Mouse (Mus musculus) limb, embryonic 11.5 days (tissue): ENCODE data around the gene Dnajb13. TPM values are rescaled to one million over a fixed set of nuclear protein-coding genes. Genes with fewer than 3 reads are reported as not detected.

Source experiments
- ATAC-seq: fragments of 200-750 bp; cut with Nextera tagmentation; 2 replicates; pipeline ENCODE4 v1.8.0; 2017; ENCODE audit warnings: low read depth; ENCODE audit not compliant: insufficient number of reproducible peaks, low FRiP score, low TSS enrichment
- DNase-seq: peaks from one replicate; pipeline ENCODE4 v3.0.0-alpha.2; 2015; ENCODE audit warnings: low spot score
- H3K27ac ChIP-seq: fragments of 300-500 bp; sonication (generic); replicated peaks from 2 replicates; pipeline ENCODE4 v1.5.1; 2014; ENCODE audit warnings: low read depth, mild to moderate bottlenecking, low read length
- H3K27me3 ChIP-seq: fragments of 300-500 bp; sonication (generic); 2 replicates; pipeline ENCODE4 v1.6.1; 2014; ENCODE audit warnings: mild to moderate bottlenecking, low read length, mixed read lengths; ENCODE audit not compliant: control insufficient read depth, insufficient read depth
- H3K36me3 ChIP-seq: fragments of 300-500 bp; sonication (generic); 2 replicates; pipeline ENCODE4 v1.6.1; 2014; ENCODE audit warnings: mild to moderate bottlenecking, low read length, moderate library complexity, mixed read lengths; ENCODE audit not compliant: control insufficient read depth, insufficient read depth
- H3K4me1 ChIP-seq: fragments of 300-500 bp; sonication (generic); 2 replicates; pipeline ENCODE4 v1.6.1; 2014; ENCODE audit warnings: low read length, mixed read lengths; ENCODE audit not compliant: control insufficient read depth, insufficient read depth
- H3K4me2 ChIP-seq: fragments of 300-500 bp; sonication (generic); 2 replicates; pipeline ENCODE4 v1.6.1; 2014; ENCODE audit warnings: low read depth, mild to moderate bottlenecking, moderate library complexity; ENCODE audit not compliant: severe bottlenecking
- H3K4me3 ChIP-seq: fragments of 300-500 bp; sonication (generic); 2 replicates; pipeline ENCODE4 v1.5.1; 2014; ENCODE audit warnings: low read depth, low read length
- H3K9ac ChIP-seq: fragments of 300-500 bp; sonication (generic); 2 replicates; pipeline ENCODE4 v1.6.1; 2014; ENCODE audit warnings: mild to moderate bottlenecking, low read length
- H3K9me3 ChIP-seq: fragments of 300-500 bp; sonication (generic); 2 replicates; pipeline ENCODE4 v1.6.1; 2016; ENCODE audit warnings: low read length; ENCODE audit not compliant: control insufficient read depth
- WGBS: fragments of 180-500 bp; shearing (Covaris S2); extraction: QIAGEN DNeasy Blood & Tissue Kit; methylation state at CpG from one replicate; pipeline ENCODE4 v1.1.7; 2014; 5-methylcytosine and 5-hydroxymethylcytosine counted together
- polyA plus RNA-seq: library from polyadenylated mRNA; unstranded; fragments of >200 nt; fragmentation: Nextera tagmentation; extraction: Ambion mirVana; gene quantifications from 2 replicates; pipeline ENCODE4 v1.2.1, GENCODE M21; 2014

Dnajb13 gene
- polyA plus RNA-seq, 1 experiment from 2014 or later, result 0.11 TPM

DNA sequence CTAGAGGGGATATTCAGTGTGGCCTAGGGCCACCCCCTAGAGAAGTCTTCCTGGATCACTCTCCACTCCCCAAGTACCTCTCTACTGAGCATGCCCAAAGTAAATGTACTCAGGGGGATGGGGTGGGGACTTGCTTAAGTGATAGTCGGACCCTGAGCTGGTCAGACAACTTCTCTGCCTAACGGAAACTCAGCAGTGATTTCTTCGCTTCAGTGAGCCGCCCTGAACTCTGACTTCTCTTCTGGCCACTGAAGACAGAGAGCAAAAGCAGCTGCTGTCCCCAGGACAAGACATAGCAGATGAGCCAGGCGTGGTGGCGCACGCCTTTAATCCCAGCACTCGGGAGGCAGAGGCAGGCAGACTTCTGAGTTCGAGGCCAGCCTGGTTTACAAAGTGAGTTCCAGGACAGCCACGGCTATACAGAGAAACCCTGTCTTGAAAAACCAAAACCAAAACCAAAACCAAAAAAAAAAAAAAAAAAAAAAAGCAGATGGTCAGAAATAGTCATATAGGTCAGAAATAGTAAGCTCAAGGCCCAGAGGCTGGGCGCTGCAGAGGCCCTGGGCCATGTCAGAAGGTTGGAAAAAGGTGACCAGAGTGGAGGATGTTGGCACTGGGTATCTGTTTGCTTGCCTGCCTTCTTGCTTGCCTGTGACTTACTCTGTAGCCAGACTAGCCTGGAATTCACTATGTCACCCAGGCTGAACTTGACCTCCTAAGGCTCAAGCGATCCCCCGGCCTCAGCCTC is 9.8 kb downstream of the Dnajb13 start:
- Histone ChIP-seq H3K4me3 (no peak overlapping the region), H3K9me3 (no peaks in the 10 kb centered on the region), H3K4me2 (no peak overlapping the region), H3K4me1 (peaks cover 3% of the 10 kb centered on the region; the same call in 1 of the 2 replicates), H3K27me3 (no peaks in the 10 kb centered on the region), H3K9ac (no peak overlapping the region), H3K36me3 (no peaks in the 10 kb centered on the region), H3K27ac (no peak overlapping the region)
- WGBS, result 85% methylated on average over 13 of the region's 13 CpGs
- no peak for DNase-seq
- ATAC-seq, result no peak

DNA sequence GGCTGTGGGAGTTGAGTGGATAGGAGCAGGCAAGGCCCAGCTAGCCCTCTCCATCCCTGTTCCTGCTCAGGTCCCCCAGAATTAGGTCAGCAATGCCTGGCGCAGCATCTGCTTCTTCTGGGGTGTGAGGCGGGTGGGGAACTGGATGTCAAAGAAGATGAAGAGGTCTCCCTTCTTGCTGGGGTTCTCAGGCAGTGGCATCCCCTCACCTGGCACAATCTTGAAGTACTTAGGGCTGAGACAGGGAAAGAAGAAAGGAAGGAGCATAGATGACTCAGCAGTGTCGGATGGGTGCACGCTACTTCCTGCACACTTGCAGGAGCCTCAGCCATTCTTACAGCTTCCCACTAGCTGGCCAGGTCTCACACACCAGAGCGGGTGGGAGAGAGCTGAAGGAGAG is 11.7 kb downstream of the Dnajb13 start:
- Histone ChIP-seq H3K4me1 (no peaks in the 10 kb centered on the region), H3K36me3 (no peaks in the 10 kb centered on the region; the same call in 1 of the 2 replicates), H3K9ac (no peak overlapping the region), H3K9me3 (no peaks in the 10 kb centered on the region), H3K4me2 (no peak overlapping the region), H3K4me3 (no peak overlapping the region), H3K27ac (no peak overlapping the region), H3K27me3 (no peaks in the 10 kb centered on the region)
- DNase-seq (no peak), ATAC-seq (no peak)
- 87% methylated on average over 5 of the region's 5 CpGs for WGBS

DNA sequence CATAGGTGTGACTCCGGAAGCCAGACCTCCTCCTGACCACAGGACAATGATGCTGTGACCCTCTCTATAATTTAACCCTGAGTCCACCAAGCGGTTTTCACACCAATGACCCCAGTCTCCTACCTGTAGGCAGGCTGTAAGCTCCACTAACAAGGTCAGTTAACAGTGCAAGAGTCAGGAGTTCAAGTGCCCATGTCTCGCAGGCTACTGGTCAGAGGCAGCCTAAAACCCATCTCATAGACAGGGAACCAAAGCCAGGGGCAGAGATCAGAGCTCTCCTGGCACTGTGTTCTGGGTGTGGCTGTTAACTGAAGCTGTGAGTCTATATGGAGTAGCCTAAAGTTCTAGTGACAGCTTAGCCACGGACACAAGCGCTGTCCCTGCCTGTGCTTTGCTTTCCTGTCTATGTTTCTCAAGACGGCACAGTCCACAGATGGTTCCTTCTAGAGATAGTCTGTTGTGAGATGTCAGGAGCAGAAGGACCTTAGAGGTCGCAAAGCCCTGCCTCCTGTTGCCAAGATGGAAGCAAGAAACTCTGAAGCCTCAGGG is 12.3 kb downstream of the Dnajb13 start:
- Histone ChIP-seq H3K27me3 (no peaks in the 10 kb centered on the region), H3K4me1 (no peaks in the 10 kb centered on the region), H3K4me2 (no peak overlapping the region), H3K36me3 (no peaks in the 10 kb centered on the region; the same call in 1 of the 2 replicates), H3K27ac (no peak overlapping the region), H3K4me3 (no peak overlapping the region), H3K9me3 (no peaks in the 10 kb centered on the region), H3K9ac (no peak overlapping the region)
- ATAC-seq, result no peak
- 82% methylated on average over 7 of the region's 7 CpGs for WGBS
- DNase-seq, result no peak

DNA sequence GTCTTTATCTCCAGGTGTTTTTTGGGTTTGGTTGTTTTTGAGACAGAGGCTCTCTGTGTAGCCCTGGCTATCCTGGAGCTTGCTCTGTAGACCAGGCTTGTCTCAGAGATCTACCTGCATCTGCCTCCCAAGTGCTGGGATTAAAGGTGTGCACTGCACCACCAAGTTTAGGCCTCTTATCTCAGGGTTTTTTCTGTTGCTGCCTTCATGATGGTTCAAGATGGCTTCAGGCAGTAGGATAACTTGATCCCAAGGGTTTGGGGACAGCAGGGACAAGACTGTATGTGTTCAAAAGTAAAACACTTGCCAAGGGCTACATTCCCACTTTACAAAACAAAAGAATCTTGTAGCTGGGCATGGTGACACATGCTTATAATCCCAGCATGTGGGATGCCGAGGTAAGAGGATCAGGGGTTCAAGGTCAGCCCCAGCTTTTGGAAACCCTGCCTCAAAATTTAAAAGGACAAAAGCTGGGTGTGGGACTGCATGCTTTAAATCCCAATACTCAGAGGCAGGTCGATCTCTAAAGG is 12.9 kb downstream of the Dnajb13 start:
- peaks cover 2% of the 10 kb centered on the region; the same call in 1 of the 2 replicates for H3K36me3 ChIP-seq
- no peaks in the 10 kb centered on the region for H3K9me3 ChIP-seq
- no peak overlapping the region for H3K4me2 ChIP-seq
- no peak for ATAC-seq
- no peaks in the 10 kb centered on the region for H3K27me3 ChIP-seq
- H3K9ac ChIP-seq, result no peak overlapping the region
- no peak overlapping the region for H3K4me3 ChIP-seq
- DNase-seq, result no peak
- no peak overlapping the region for H3K27ac ChIP-seq
- WGBS, result 55% methylated on average over 2 of the region's 2 CpGs
- H3K4me1 ChIP-seq, result peaks cover under 1% of the 10 kb centered on the region; the same call in 1 of the 2 replicates

DNA sequence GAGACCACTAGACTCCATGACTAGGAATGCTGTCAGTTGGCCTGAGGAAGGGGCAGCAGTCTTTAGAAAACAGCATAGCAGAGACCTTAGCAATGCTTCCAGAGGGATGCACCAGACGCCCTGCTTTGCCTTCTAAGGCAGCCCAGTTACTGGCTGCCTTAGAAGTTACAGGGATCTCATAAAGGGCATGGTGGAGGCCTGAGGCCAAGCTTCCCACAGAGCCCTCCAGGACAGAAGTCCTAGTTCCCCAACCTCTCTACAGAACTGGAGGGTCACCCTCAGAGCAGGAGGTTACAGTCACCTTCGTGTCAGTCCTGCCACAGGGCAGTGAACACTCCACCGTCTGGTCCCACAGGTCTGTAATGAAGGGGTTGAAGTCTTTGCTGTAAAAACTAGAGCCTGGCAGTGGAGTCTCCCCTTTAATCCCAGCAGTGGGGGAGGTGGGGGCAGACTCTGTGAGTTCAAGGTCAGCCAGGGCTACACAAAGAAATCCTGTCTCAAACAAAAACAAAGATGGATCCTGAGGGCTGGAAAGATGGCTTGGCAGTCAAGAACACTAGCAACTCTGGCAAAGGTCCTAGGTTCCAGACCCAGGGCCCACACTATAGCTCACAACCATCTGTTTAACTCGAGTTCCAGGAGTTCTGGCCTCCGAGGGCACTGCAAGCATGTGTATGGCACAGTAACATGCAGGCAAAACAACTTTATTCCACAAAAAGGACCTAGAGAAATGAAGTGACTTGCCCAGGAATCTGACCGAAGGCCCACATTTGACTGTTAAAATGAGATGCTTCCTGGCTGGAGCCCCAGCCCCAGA is 13.5 kb downstream of the Dnajb13 start:
- Histone ChIP-seq H3K27me3 (no peaks in the 10 kb centered on the region), H3K4me2 (no peak overlapping the region), H3K36me3 (peaks cover 7% of the 10 kb centered on the region; the same call in 1 of the 2 replicates), H3K9me3 (no peaks in the 10 kb centered on the region), H3K9ac (no peak overlapping the region), H3K4me3 (no peak overlapping the region), H3K27ac (no peak overlapping the region), H3K4me1 (peaks cover 5% of the 10 kb centered on the region; the same call in 1 of the 2 replicates)
- ATAC-seq (no peak), DNase-seq (no peak)
- 71% methylated on average over 6 of the region's 6 CpGs for WGBS

DNA sequence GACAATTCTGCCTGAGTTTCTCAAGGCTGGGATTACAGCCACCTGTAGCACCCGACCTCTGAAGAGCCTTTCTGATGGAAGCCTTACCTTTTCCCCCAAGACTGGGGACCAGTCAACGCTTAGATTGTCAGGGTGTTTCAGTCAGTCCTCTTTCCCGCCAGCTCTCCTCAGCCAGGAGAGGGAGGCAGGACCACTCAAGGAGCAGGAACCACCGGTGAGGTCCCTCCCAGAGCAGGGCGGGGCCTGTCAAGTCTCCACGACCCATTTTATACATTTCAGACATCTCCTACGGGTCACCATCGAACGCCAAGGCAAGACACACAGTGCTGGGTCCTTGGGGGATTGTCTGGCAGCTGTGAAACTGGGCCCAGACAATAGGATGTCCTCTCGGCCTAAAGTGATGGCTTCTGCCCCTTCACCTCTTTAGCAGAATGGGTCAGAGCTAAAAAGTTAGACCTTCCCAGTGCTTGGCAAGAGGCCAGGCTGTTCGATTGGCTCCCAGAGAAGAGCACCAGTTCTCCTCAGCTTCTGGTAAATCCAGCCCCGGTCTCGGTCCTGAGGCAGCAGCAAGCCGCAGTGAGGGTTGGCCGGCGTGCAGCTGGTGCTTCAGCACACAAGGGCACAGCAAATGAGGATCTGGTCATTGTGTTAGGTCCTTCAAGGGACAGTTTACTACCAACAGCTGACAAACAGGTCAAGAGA is 14.3 kb downstream of the Dnajb13 start:
- Histone ChIP-seq H3K36me3 (peaks cover 7% of the 10 kb centered on the region; the same call in 1 of the 2 replicates), H3K9me3 (no peaks in the 10 kb centered on the region), H3K9ac (no peak overlapping the region), H3K27me3 (no peaks in the 10 kb centered on the region), H3K27ac (no peak overlapping the region), H3K4me3 (no peak overlapping the region), H3K4me1 (peaks cover 12% of the 10 kb centered on the region), H3K4me2 (no peak overlapping the region)
- ATAC-seq (no peak), DNase-seq (no peak)
- WGBS, result 79% methylated on average over 16 of the region's 16 CpGs

DNA sequence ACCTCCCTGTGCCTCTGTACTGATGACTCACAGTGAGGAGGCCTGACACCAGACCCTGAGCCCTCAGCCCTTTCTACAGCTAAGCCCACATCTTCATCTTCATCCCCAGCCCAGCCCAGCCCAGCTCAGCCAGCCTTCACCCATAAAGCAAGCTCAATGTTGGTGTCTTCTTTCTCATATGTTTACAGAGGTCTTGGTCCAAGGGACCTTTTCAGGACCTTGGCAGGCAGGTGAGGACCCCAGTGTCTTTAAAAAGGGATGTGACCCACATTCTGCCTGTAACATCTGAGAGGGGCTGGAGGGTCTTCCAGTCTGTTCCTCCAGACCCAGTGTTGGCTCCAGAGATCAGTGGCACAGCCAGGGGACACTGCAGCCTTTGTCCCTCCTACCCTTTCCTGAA is 15.3 kb downstream of the Dnajb13 start:
- Histone ChIP-seq H3K36me3 (peaks cover 7% of the 10 kb centered on the region; the same call in 1 of the 2 replicates), H3K27ac (no peak overlapping the region), H3K4me2 (no peak overlapping the region), H3K9ac (no peak overlapping the region), H3K27me3 (no peaks in the 10 kb centered on the region), H3K4me3 (no peak overlapping the region), H3K9me3 (no peaks in the 10 kb centered on the region), H3K4me1 (peaks cover 22% of the 10 kb centered on the region)
- DNase-seq, result no peak
- no peak for ATAC-seq

DNA sequence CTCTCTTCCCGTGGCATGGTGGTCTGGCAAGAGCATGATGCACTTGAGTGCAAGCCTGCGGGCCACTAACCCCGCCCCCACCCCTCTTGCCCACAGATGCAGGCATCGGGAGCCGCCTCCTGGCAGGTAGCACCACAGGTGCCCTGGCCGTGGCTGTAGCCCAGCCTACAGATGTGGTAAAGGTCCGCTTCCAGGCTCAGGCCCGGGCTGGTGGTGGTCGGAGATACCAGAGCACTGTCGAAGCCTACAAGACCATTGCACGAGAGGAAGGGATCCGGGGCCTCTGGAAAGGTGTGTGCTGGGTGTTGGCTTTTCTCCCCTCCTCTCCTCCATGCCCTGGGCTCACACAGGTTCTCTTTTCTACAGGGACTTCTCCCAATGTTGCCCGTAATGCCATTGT is 16.8 kb downstream of the Dnajb13 start:
- no peaks in the 10 kb centered on the region for H3K9me3 ChIP-seq
- no peaks in the 10 kb centered on the region for H3K27me3 ChIP-seq
- DNase-seq (no peak), ATAC-seq (no peak)
- peaks cover 33% of the 10 kb centered on the region for H3K4me1 ChIP-seq
- peaks cover 7% of the 10 kb centered on the region; the same call in 1 of the 2 replicates for H3K36me3 ChIP-seq
- 93% methylated on average over 13 of the region's 13 CpGs for WGBS
- H3K27ac ChIP-seq, result no peak overlapping the region
- no peak overlapping the region for H3K4me2 ChIP-seq
- H3K4me3 ChIP-seq, result no peak overlapping the region
- no peak overlapping the region for H3K9ac ChIP-seq
